Mouse (Mus musculus) erythroblast, embryonic 14.5 days (primary cell): ENCODE data around the gene Itgb7.

Source experiments
- GATA1 ChIP-seq: IDR thresholded peaks from 2 replicates; pipeline ENCODE4 v1.6.1; 2012; ENCODE audit warnings: low read length, inconsistent platforms, mixed read lengths
- TAL1 ChIP-seq: IDR thresholded peaks from 3 replicates; pipeline ENCODE4 v1.6.1; 2012; ENCODE audit warnings: low read length, inconsistent platforms, mixed read lengths

GRCm38 (mm10) chr15:102208092-102208561 lies 23.6 kb downstream of the Itgb7 start:
- no peak for TF ChIP-seq TAL1
- TF ChIP-seq GATA1 = no peak
